Mouse (Mus musculus): ENCODE measurements around the gene Tpst1.

DNA sequence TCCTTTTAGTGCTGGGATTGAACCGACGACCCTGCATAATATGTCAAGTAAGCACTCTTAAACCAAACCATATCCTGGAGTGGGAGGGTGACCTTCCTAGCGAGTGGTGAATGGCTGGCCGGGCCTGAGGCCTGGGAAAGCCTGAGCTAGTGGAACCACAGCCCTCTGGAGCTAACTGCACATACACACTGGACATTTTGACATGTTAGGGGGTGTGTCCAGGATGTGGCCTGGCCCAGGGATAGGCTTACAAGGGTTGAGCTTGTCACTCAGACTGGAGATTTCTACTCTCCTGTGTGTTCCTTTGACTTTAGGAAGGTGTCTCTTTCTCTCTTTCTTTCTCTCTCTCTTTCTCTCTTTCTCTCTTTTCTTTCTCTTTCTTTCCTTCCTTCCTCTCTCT lies 85.4 kb downstream of the Tpst1 start:
- TF ChIP-seq POLR2A (IDR thresholded peaks at IDR 0.05; ENCODE audit: borderline replicate concordance, insufficient read depth, low read length) (no peak), CTCF (IDR thresholded peaks at IDR 0.05; ENCODE audit: borderline replicate concordance, insufficient read depth, low read depth, low read length) (no peak)
